Mouse (Mus musculus) CH12.LX (cell line): ENCODE data around the gene Bphl. TPM values are rescaled to one million over a fixed set of nuclear protein-coding genes. Genes with fewer than 3 reads are reported as not detected.

Source experiments
- DNase-seq: peaks from one replicate; pipeline ENCODE4 v3.0.0-alpha.2; 2013; ENCODE audit errors: extremely low read depth
- H3K27ac ChIP-seq: 2 replicates; pipeline ENCODE4 v1.5.1; 2012; ENCODE audit warnings: low read depth, mild to moderate bottlenecking, control low read depth, moderate library complexity; ENCODE audit not compliant: insufficient read depth
- H3K27me3 ChIP-seq: replicated peaks from 2 replicates; pipeline ENCODE3; 2012; ENCODE audit warnings: inconsistent platforms
- H3K36me3 ChIP-seq, 2 experiments: replicated peaks in 1 of 2; 2 replicates each; pipeline versions ENCODE3 to v1.6.1; 2012; ENCODE audit warnings: inconsistent platforms in 1 of 2, low read length in 1 of 2, mild to moderate bottlenecking in 1 of 2, mixed read lengths in 1 of 2, moderate library complexity in 1 of 2; ENCODE audit not compliant: control insufficient read depth in 1 of 2, insufficient read depth in 1 of 2
- H3K4me1 ChIP-seq, 2 experiments: 2 replicates each; pipeline ENCODE4 v1.6.1; 2012; ENCODE audit warnings: inconsistent platforms in 1 of 2, moderate library complexity in 1 of 2; ENCODE audit not compliant: insufficient read depth in 2 of 2, control insufficient read depth in 1 of 2
- H3K4me2 ChIP-seq: 2 replicates; pipeline ENCODE4 v1.6.1; 2012; ENCODE audit warnings: low read depth, mild to moderate bottlenecking, control low read depth; ENCODE audit not compliant: poor library complexity, insufficient read depth, severe bottlenecking
- H3K4me3 ChIP-seq, 3 experiments: fragments of 150-350 bp in 1 of 3; sonication (generic) in 1 of 3; replicated peaks in 1 of 3; 2 replicates each; pipeline versions ENCODE3 to v1.5.1; 2011 to 2012; ENCODE audit warnings: low read depth in 2 of 3, low read length in 2 of 3, mild to moderate bottlenecking in 2 of 3, moderate library complexity in 2 of 3, control low read depth in 1 of 3, improper control_type of control experiment in 1 of 3, inconsistent platforms in 1 of 3, mixed read lengths in 1 of 3; ENCODE audit not compliant: poor library complexity in 1 of 3
- H3K79me2 ChIP-seq: replicated peaks from 2 replicates; pipeline ENCODE4 v1.6.1; 2012; ENCODE audit warnings: mild to moderate bottlenecking, moderate library complexity; ENCODE audit not compliant: control insufficient read depth, poor library complexity, insufficient read depth, severe bottlenecking; ENCODE audit errors: extremely low read depth
- H3K9ac ChIP-seq: 2 replicates; pipeline ENCODE4 v1.6.1; 2012; ENCODE audit warnings: low read depth, mild to moderate bottlenecking, control low read depth, moderate library complexity; ENCODE audit not compliant: insufficient read depth
- H3K9me3 ChIP-seq: replicated peaks from 2 replicates; pipeline ENCODE3; 2012; ENCODE audit warnings: low read length, inconsistent platforms, mixed read lengths
- BHLHE40 ChIP-seq: IDR thresholded peaks from 2 replicates; pipeline ENCODE4 v1.6.1; 2011; ENCODE audit warnings: mild to moderate bottlenecking, low read depth, low read length, improper control_type of control experiment
- CHD1 ChIP-seq: IDR thresholded peaks from 2 replicates; pipeline ENCODE4 v1.6.1; 2012; ENCODE audit warnings: low read depth, low read length, improper control_type of control experiment, inconsistent platforms
- CHD2 ChIP-seq: IDR thresholded peaks from 2 replicates; pipeline ENCODE4 v1.6.1; 2011; ENCODE audit warnings: low read length, improper control_type of control experiment
- E2F4 ChIP-seq: IDR thresholded peaks from 2 replicates; pipeline ENCODE4 v1.6.1; 2011; ENCODE audit warnings: low read depth, low read length, improper control_type of control experiment; ENCODE audit not compliant: insufficient replicate concordance
- EP300 ChIP-seq: IDR thresholded peaks from 2 replicates; pipeline ENCODE4 v1.6.1; 2011; ENCODE audit warnings: low read length, improper control_type of control experiment
- ETS1 ChIP-seq: conservative IDR thresholded peaks from 2 replicates; pipeline ENCODE4 v1.6.1; 2012; ENCODE audit warnings: low read depth, mild to moderate bottlenecking, inconsistent platforms, low read length, improper control_type of control experiment, moderate library complexity
- GABPA ChIP-seq: IDR thresholded peaks from 2 replicates; pipeline ENCODE4 v1.6.1; 2012; ENCODE audit warnings: low read depth, low read length, improper control_type of control experiment, inconsistent platforms; ENCODE audit not compliant: insufficient replicate concordance
- MAFK ChIP-seq: IDR thresholded peaks from 2 replicates; pipeline ENCODE4 v1.6.1; 2011; ENCODE audit warnings: low read length, improper control_type of control experiment; ENCODE audit not compliant: insufficient replicate concordance
- MAX ChIP-seq: IDR thresholded peaks from 2 replicates; pipeline ENCODE4 v1.6.1; 2011; ENCODE audit warnings: low read length, improper control_type of control experiment
- MEF2A ChIP-seq: IDR thresholded peaks from 2 replicates; pipeline ENCODE4 v1.6.1; 2014; ENCODE audit warnings: low read depth, mild to moderate bottlenecking, inconsistent platforms, low read length, improper control_type of control experiment, borderline replicate concordance
- MXI1 ChIP-seq: IDR thresholded peaks from 2 replicates; pipeline ENCODE4 v1.6.1; 2011; ENCODE audit warnings: mild to moderate bottlenecking, low read depth, low read length, improper control_type of control experiment
- NELFE ChIP-seq: IDR thresholded peaks from 2 replicates; pipeline ENCODE4 v1.6.1; 2011; ENCODE audit warnings: low read depth, low read length, improper control_type of control experiment
- NRF1 ChIP-seq: IDR thresholded peaks from 2 replicates; pipeline ENCODE4 v1.6.1; 2014; ENCODE audit warnings: low read depth, mild to moderate bottlenecking, inconsistent platforms, low read length, improper control_type of control experiment, moderate library complexity
- PAX5 ChIP-seq: IDR thresholded peaks from 2 replicates; pipeline ENCODE4 v1.6.1; 2012; ENCODE audit warnings: low read length, inconsistent platforms, mixed read lengths
- RAD21 ChIP-seq: IDR thresholded peaks from 2 replicates; pipeline ENCODE4 v1.6.1; 2011; ENCODE audit warnings: low read depth, mild to moderate bottlenecking, low read length, improper control_type of control experiment, moderate library complexity
- RCOR1 ChIP-seq: conservative IDR thresholded peaks from 2 replicates; pipeline ENCODE4 v1.6.1; 2012; ENCODE audit warnings: low read depth, mild to moderate bottlenecking, inconsistent platforms, low read length, improper control_type of control experiment
- SMC3 ChIP-seq: IDR thresholded peaks from 2 replicates; pipeline ENCODE4 v1.6.1; 2011; ENCODE audit warnings: low read depth, low read length, improper control_type of control experiment
- TBP ChIP-seq: conservative IDR thresholded peaks from 2 replicates; pipeline ENCODE4 v1.6.1; 2011; ENCODE audit warnings: low read depth, low read length, improper control_type of control experiment
- TCF12 ChIP-seq: IDR thresholded peaks from 2 replicates; pipeline ENCODE4 v1.6.1; 2014; ENCODE audit warnings: low read depth, mild to moderate bottlenecking, inconsistent platforms, low read length, improper control_type of control experiment
- UBTF ChIP-seq: IDR thresholded peaks from 2 replicates; pipeline ENCODE4 v1.6.1; 2012; ENCODE audit warnings: low read depth, mild to moderate bottlenecking, inconsistent platforms, low read length, improper control_type of control experiment, moderate library complexity
- USF1 ChIP-seq: IDR thresholded peaks from 2 replicates; pipeline ENCODE4 v1.6.1; 2014; ENCODE audit warnings: low read depth, mild to moderate bottlenecking, inconsistent platforms, low read length, improper control_type of control experiment
- ZC3H11A ChIP-seq: IDR thresholded peaks from 2 replicates; pipeline ENCODE4 v1.6.1; 2012; ENCODE audit warnings: low read depth, mild to moderate bottlenecking, inconsistent platforms, low read length, improper control_type of control experiment
- ZMIZ1 ChIP-seq: IDR thresholded peaks from 2 replicates; pipeline ENCODE4 v1.6.1; 2012; ENCODE audit warnings: low read depth, mild to moderate bottlenecking, inconsistent platforms, low read length, improper control_type of control experiment
- dilution Hi-C: fragments of 300-500 bp; cut with MboI; formaldehyde crosslinking; loops from 2 replicates; pipeline ENCODE4 v1.14.3; 2020; ENCODE audit warnings: low sequenced_read_pairs; ENCODE audit not compliant: extremely low pct_unique_long_range_greater_than_20kb, extremely low pct_ligation_motif_present
- in situ Hi-C: fragments of 300-500 bp; cut with MboI; formaldehyde crosslinking; loops from 3 replicates; pipeline ENCODE4 v1.14.3; 2019; ENCODE audit warnings: low sequenced_read_pairs, low pct_ligation_motif_present, low pct_unique_long_range_greater_than_20kb, mixed read lengths
- polyA plus RNA-seq: library from polyadenylated mRNA; unstranded; fragments of >175 nt; gene quantifications from 2 replicates; pipeline ENCODE4 v1.2.1, GENCODE M21; 2012; ENCODE audit warnings: low read depth; ENCODE audit not compliant: insufficient read length
- total RNA-seq, 2 experiments: library from RNA; depleted of rRNA; stranded (reverse); fragments of 300-350 nt in 1 of 2; fragments of >200 nt in 1 of 2; gene quantifications; 2 replicates each; pipeline ENCODE4 v1.2.3; 2012 to 2014

Gene Bphl
- total and polyA plus RNA-seq, 3 experiments = 18.1 to 41.3 (median 35.3) TPM

- H3K9ac ChIP-seq = no peak overlapping the region
- H3K9me3 ChIP-seq = peaks cover 5% of the 10 kb centered on the region
- no peak overlapping the region for H3K4me2 ChIP-seq
- no peak overlapping the region for H3K4me3 ChIP-seq
- no peaks in the 10 kb centered on the region for H3K27me3 ChIP-seq
- H3K4me1 ChIP-seq = no peaks in the 10 kb centered on the region
- dilution Hi-C loops (no loop called here), in situ Hi-C loops (no loop called here)
- DNase-seq = no peak
- H3K79me2 ChIP-seq = no peaks in the 10 kb centered on the region
- H3K27ac ChIP-seq = no peak overlapping the region
- peaks cover 50 to 96% of the 10 kb centered on the region in 2 experiments for H3K36me3 ChIP-seq
- no peak for TF ChIP-seq PAX5
- no peak for TF ChIP-seq NRF1
- TF ChIP-seq TBP = no peak
- no peak for TF ChIP-seq USF1
- no peak for TF ChIP-seq MEF2A
- no peak for TF ChIP-seq MXI1
- TF ChIP-seq RAD21 = no peak
- no peak for TF ChIP-seq ETS1
- TF ChIP-seq CHD1 = no peak
- no peak for TF ChIP-seq TCF12
- no peak for TF ChIP-seq UBTF
- no peak for TF ChIP-seq SMC3
- no peak for TF ChIP-seq NELFE
- no peak for TF ChIP-seq MAFK
- TF ChIP-seq ZC3H11A = no peak
- no peak for TF ChIP-seq BHLHE40
Observed at GRCm38 (mm10) chr13:34018521-34018920, 18.9 kb upstream of the Bphl start.

- H3K79me2 ChIP-seq = no peaks in the 10 kb centered on the region
- TF ChIP-seq MAX = no peak
- TF ChIP-seq CHD1 = no peak
- no peak for TF ChIP-seq ZC3H11A
- no peak for TF ChIP-seq MAFK
- no peak for TF ChIP-seq CHD2
- TF ChIP-seq TBP = no peak
- TF ChIP-seq ETS1 = no peak
- no peak for TF ChIP-seq ZMIZ1
- TF ChIP-seq EP300 = no peak
- no peak for TF ChIP-seq GABPA
- no peak for TF ChIP-seq MEF2A
- no peak for TF ChIP-seq E2F4
- no peak for TF ChIP-seq RCOR1
- TF ChIP-seq, all 38 proteins: peak for 0
- dilution Hi-C loops = no loop called here
- peaks cover 5% of the 10 kb centered on the region for H3K9me3 ChIP-seq
- no peak overlapping the region for H3K4me3 ChIP-seq
- no peak overlapping the region for H3K27ac ChIP-seq
- no peak overlapping the region for H3K4me2 ChIP-seq
- H3K9ac ChIP-seq = no peak overlapping the region
- in situ Hi-C loops = no loop called here
- H3K4me1 ChIP-seq = no peaks in the 10 kb centered on the region
- no peak for DNase-seq
- no peaks in the 10 kb centered on the region for H3K27me3 ChIP-seq
- H3K36me3 ChIP-seq = peaks cover 38 to 82% of the 10 kb centered on the region in 2 experiments
Observed at GRCm38 (mm10) chr13:34021998-34022397, 15.4 kb upstream of the Bphl start.
